Mouse (Mus musculus) ovary, postnatal 36 days (tissue): Measurements from ENCODE around the gene Tnfaip2.

Source experiments
- DNase-seq: peaks from one replicate; pipeline ENCODE4 v3.0.0; 2022; ENCODE audit warnings: low spot score, mixed read lengths

The Tnfaip2 gene

GRCm38 (mm10) chr12:111445890-111446613 is 3.8 kb downstream of the Tnfaip2 start:
- no peak for DNase-seq

- no peak for DNase-seq
Measured at GRCm38 (mm10) chr12:111446745-111447144, 4.5 kb downstream of the Tnfaip2 start.

- DNase-seq: no peak
Measured at GRCm38 (mm10) chr12:111447350-111447749, 5.1 kb downstream of the Tnfaip2 start.

- DNase-seq: no peak
Measured at GRCm38 (mm10) chr12:111447898-111448760, 5.9 kb downstream of the Tnfaip2 start.

GRCm38 (mm10) chr12:111448931-111449705 is 6.8 kb downstream of the Tnfaip2 start:
- no peak for DNase-seq

GRCm38 (mm10) chr12:111450359-111450758 is 8.1 kb downstream of the Tnfaip2 start:
- no peak for DNase-seq

GRCm38 (mm10) chr12:111451561-111451960 is 9.3 kb downstream of the Tnfaip2 start:
- no peak for DNase-seq

- no peak for DNase-seq
Measured at GRCm38 (mm10) chr12:111454021-111454420, 11.8 kb downstream of the Tnfaip2 start.

- DNase-seq: no peak
Measured at GRCm38 (mm10) chr12:111454543-111455280, 12.4 kb downstream of the Tnfaip2 start.

GRCm38 (mm10) chr12:111455311-111455846 is 13.1 kb downstream of the Tnfaip2 start:
- no peak for DNase-seq

GRCm38 (mm10) chr12:111455860-111456259 is 13.6 kb downstream of the Tnfaip2 start:
- no peak for DNase-seq

- no peak for DNase-seq
Measured at GRCm38 (mm10) chr12:111457742-111458141, 15.5 kb downstream of the Tnfaip2 start.

- DNase-seq: no peak
Measured at GRCm38 (mm10) chr12:111463570-111463969, 21.3 kb downstream of the Tnfaip2 start.

- DNase-seq: no peak
Measured at GRCm38 (mm10) chr12:111466369-111466768, 24.1 kb downstream of the Tnfaip2 start.

GRCm38 (mm10) chr12:111468206-111468605 is 25.9 kb downstream of the Tnfaip2 start:
- no peak for DNase-seq

GRCm38 (mm10) chr12:111469507-111469906 is 27.2 kb downstream of the Tnfaip2 start:
- peak; percentile 54 for DNase-seq

- DNase-seq: no peak
Measured at GRCm38 (mm10) chr12:111471119-111471518, 28.9 kb downstream of the Tnfaip2 start.

GRCm38 (mm10) chr12:111471721-111472120 is 29.5 kb downstream of the Tnfaip2 start:
- DNase-seq: no peak

- DNase-seq: no peak
Measured at GRCm38 (mm10) chr12:111472886-111473285, 30.6 kb downstream of the Tnfaip2 start.

GRCm38 (mm10) chr12:111474384-111474783 is 32.1 kb downstream of the Tnfaip2 start:
- no peak for DNase-seq

- peak; percentile 72 for DNase-seq
Measured at GRCm38 (mm10) chr12:111474893-111475643, 32.8 kb downstream of the Tnfaip2 start.
